Mouse (Mus musculus) intestine, postnatal 0 days (tissue): ENCODE results near the gene 4931422A03Rik. TPM values are rescaled to one million over a fixed set of nuclear protein-coding genes. Genes with fewer than 3 reads are reported as not detected.

Source experiments
- ATAC-seq: fragments of 200-750 bp; cut with Nextera tagmentation; 2 replicates; pipeline ENCODE4 v1.8.0; 2017; ENCODE audit warnings: mild to moderate bottlenecking, moderate TSS enrichment, moderate library complexity
- H3K27ac ChIP-seq: fragments of 300-500 bp; sonication (generic); 2 replicates; pipeline ENCODE4 v1.5.1; 2014; ENCODE audit warnings: mild to moderate bottlenecking, low read depth, low read length, moderate library complexity
- H3K27me3 ChIP-seq: fragments of 300-500 bp; sonication (generic); replicated peaks from 2 replicates; pipeline ENCODE4 v1.6.1; 2014; ENCODE audit warnings: low read length, mixed read lengths; ENCODE audit not compliant: control insufficient read depth, insufficient read depth
- H3K36me3 ChIP-seq: fragments of 300-500 bp; sonication (generic); 2 replicates; pipeline ENCODE4 v1.6.1; 2014; ENCODE audit warnings: mild to moderate bottlenecking, moderate library complexity; ENCODE audit not compliant: control insufficient read depth, insufficient read depth
- H3K4me1 ChIP-seq: fragments of 300-500 bp; sonication (generic); replicated peaks from 2 replicates; pipeline ENCODE4 v1.6.1; 2014; ENCODE audit warnings: antibody characterized with exemption, low read length, mixed read lengths; ENCODE audit not compliant: control insufficient read depth, insufficient read depth
- H3K4me2 ChIP-seq: fragments of 300-500 bp; sonication (generic); replicated peaks from 2 replicates; pipeline ENCODE4 v1.6.1; 2014; ENCODE audit warnings: low read depth, mild to moderate bottlenecking, moderate library complexity
- H3K4me3 ChIP-seq: fragments of 300-500 bp; sonication (generic); 2 replicates; pipeline ENCODE4 v1.5.1; 2014; ENCODE audit warnings: low read depth, low read length
- H3K9ac ChIP-seq: fragments of 300-500 bp; sonication (generic); 2 replicates; pipeline ENCODE4 v1.6.1; 2014; ENCODE audit warnings: mild to moderate bottlenecking, low read depth, low read length
- H3K9me3 ChIP-seq: fragments of 300-500 bp; sonication (generic); 2 replicates; pipeline ENCODE4 v1.6.1; 2016; ENCODE audit warnings: mixed run types; ENCODE audit not compliant: control insufficient read depth
- CTCF ChIP-seq: sonication (generic); IDR thresholded peaks from 2 replicates; pipeline ENCODE4 v1.5.1; 2016; ENCODE audit warnings: low read depth, mild to moderate bottlenecking, control low read depth, antibody characterized with exemption, moderate library complexity
- WGBS: fragments of 180-500 bp; shearing (Covaris S2); extraction: QIAGEN DNeasy Blood & Tissue Kit; methylation state at CpG from one replicate; pipeline ENCODE4 v1.1.7; 2014; 5-methylcytosine and 5-hydroxymethylcytosine counted together
- polyA plus RNA-seq: library from polyadenylated mRNA; unstranded; fragments of >200 nt; fragmentation: Nextera tagmentation; extraction: Ambion mirVana; gene quantifications from 2 replicates; pipeline ENCODE4 v1.2.1, GENCODE M21; 2015

4931422A03Rik gene
- polyA plus RNA-seq, 1 experiment from 2014 or later = 0.83 TPM

DNA sequence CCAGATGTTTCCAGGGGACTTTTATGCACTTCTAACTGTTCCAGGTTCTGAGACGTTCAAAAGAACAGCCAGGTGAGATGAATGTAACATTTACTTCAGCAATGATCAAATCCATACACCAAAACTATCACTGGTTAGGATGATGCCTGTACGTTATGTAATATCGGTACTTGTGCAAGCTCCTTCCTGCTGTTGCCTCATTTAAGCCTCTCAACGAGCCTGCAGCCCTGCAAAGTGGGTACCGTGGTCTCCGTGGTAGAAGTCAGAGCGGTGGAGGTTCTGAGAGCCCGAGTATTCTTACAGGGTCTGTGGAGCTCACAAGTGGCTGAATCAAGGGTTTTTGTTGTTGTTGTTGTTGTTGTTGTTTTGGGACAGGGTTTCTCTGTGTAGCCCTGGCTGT is 81.3 kb downstream of the 4931422A03Rik start:
- H3K9me3 ChIP-seq = no peaks in the 10 kb centered on the region
- H3K4me1 ChIP-seq = no peaks in the 10 kb centered on the region
- no peak overlapping the region for H3K4me2 ChIP-seq
- WGBS = 79% methylated on average over 8 of the region's 8 CpGs
- H3K4me3 ChIP-seq = no peak overlapping the region
- H3K27ac ChIP-seq = no peak overlapping the region
- no peaks in the 10 kb centered on the region for H3K36me3 ChIP-seq
- no peak for ATAC-seq
- no peak for TF ChIP-seq CTCF
- no peaks in the 10 kb centered on the region for H3K27me3 ChIP-seq
- no peak overlapping the region for H3K9ac ChIP-seq

DNA sequence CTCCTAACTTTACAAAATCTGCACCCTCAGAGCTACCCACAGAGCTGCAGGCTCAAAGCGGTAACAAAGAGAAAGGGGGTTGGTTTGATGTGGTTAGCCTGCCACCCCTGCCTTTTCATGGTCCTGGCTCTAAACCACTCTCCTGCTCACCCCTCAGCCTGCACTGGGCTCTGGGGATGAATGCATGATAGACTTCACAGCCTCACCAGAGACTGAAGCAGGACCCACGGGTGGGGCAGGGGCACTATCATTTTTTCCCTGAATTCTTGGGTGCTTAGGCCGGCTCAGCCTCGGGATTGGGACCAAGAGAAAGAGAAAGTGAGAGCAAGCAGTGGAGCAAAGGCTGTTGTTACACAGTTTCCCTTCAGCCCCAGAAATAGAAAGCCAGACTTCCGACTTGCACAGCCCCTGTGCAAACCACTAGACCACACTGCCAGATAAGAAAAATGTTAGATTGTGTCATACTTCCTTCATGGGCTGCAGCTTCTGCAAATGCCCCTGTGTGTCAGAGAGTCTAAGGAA is 82.5 kb downstream of the 4931422A03Rik start:
- WGBS = 60% methylated on average over 5 of the region's 5 CpGs
- H3K4me1 ChIP-seq = no peaks in the 10 kb centered on the region
- H3K36me3 ChIP-seq = no peaks in the 10 kb centered on the region
- H3K4me2 ChIP-seq = no peak overlapping the region
- no peak overlapping the region for H3K9ac ChIP-seq
- ATAC-seq = no peak
- TF ChIP-seq CTCF = no peak
- H3K27me3 ChIP-seq = no peaks in the 10 kb centered on the region
- no peak overlapping the region for H3K4me3 ChIP-seq
- no peak overlapping the region for H3K27ac ChIP-seq
- H3K9me3 ChIP-seq = no peaks in the 10 kb centered on the region

DNA sequence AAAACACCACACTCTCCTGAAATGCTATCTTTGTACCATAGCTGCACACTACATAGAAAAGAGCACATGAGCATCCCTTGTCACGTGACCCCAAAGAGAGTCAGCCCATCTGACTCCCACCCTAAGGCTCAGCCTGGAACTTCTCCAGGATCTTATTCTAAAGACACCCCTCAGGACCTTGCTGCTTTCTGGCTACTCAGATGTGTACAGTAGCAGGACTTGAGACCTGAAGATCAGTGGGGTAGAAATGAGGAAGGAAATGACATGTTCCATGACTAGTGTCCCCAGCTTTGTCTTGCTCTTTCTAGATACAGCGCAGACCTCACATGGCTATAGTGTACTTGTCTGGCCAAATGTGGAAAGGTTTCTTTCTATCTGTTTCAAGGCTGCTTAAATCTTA is 83.3 kb downstream of the 4931422A03Rik start:
- Histone ChIP-seq H3K36me3 (no peaks in the 10 kb centered on the region), H3K9me3 (no peaks in the 10 kb centered on the region), H3K27ac (no peak overlapping the region), H3K27me3 (no peaks in the 10 kb centered on the region), H3K4me1 (no peaks in the 10 kb centered on the region), H3K4me2 (no peak overlapping the region), H3K9ac (no peak overlapping the region), H3K4me3 (no peak overlapping the region)
- no peak for TF ChIP-seq CTCF
- no peak for ATAC-seq
- 88% methylated on average over 2 of the region's 2 CpGs for WGBS

DNA sequence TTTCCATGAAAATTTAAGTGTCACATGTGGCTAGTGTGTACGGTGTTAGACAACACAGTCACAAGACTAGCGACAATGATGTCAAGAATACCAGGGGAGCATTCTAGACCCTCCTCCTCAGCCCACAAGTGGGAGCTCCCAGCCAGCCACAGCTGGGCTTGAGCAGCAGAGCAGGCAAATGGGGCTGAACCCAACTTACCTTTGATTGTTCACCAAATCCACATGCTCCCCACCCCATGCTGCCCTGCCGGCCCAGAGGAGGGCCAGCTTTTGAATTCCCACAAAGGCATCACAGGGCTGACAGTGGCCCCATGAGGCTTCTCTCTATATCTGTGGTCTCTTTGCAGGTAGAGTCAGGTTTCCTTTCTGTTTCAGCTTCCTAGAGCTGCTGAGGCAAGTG is 87.1 kb downstream of the 4931422A03Rik start:
- TF ChIP-seq CTCF = no peak
- Histone ChIP-seq H3K4me3 (no peak overlapping the region), H3K27ac (no peak overlapping the region), H3K36me3 (no peaks in the 10 kb centered on the region), H3K9ac (no peak overlapping the region), H3K27me3 (no peaks in the 10 kb centered on the region), H3K4me2 (no peak overlapping the region), H3K4me1 (no peaks in the 10 kb centered on the region), H3K9me3 (no peaks in the 10 kb centered on the region)
- ATAC-seq = no peak
- 74% methylated on average over 3 of the region's 3 CpGs for WGBS

DNA sequence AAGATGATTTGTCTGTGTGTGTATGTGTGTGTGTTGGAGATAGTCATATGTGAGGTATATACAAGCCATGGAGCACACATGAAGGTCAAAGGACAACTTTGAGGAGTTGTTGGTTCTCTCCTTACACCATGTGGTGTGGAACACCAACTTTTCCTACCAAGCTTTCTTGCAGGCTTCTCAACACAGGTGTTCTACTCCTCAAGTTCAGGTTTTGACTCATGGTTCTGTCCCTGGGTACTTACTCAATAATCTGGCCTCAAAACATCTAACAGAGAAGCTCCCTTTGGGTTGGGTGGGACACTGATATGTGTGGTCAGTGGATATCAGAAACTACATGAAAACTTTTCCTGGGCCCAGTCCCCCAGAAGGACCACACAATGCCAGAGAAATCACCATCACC is 89.2 kb downstream of the 4931422A03Rik start:
- TF ChIP-seq CTCF = no peak
- H3K9me3 ChIP-seq = no peaks in the 10 kb centered on the region
- no peaks in the 10 kb centered on the region for H3K36me3 ChIP-seq
- H3K4me1 ChIP-seq = no peaks in the 10 kb centered on the region
- no peak for ATAC-seq
- no peaks in the 10 kb centered on the region for H3K27me3 ChIP-seq
- H3K27ac ChIP-seq = no peak overlapping the region
- H3K4me3 ChIP-seq = no peak overlapping the region
- no peak overlapping the region for H3K9ac ChIP-seq
- H3K4me2 ChIP-seq = no peak overlapping the region

DNA sequence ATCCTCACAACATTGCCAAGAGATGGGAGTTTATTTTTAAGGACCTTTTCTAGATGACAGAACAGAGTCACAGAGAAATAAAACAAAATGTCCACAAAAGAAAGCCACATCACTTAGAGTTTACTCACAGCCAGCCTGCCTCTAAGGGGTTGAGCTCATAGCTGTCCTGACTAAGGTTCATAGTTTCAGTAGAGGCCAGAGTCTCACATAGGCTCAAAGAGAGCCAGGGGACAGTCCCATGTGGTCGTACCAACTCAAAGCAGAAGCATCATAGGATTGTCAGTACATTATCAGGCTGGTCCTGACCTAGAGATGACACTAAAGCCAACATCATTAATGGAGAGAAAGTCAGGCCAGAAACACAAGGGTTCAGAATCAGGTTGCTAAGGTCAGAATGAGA is 89.6 kb downstream of the 4931422A03Rik start:
- no peaks in the 10 kb centered on the region for H3K27me3 ChIP-seq
- no peaks in the 10 kb centered on the region for H3K36me3 ChIP-seq
- no peak overlapping the region for H3K9ac ChIP-seq
- no peak for TF ChIP-seq CTCF
- H3K4me3 ChIP-seq = no peak overlapping the region
- H3K4me2 ChIP-seq = no peak overlapping the region
- ATAC-seq = no peak
- no peak overlapping the region for H3K27ac ChIP-seq
- 72% methylated on average over 1 of the region's 1 CpGs for WGBS
- no peaks in the 10 kb centered on the region for H3K4me1 ChIP-seq
- no peaks in the 10 kb centered on the region for H3K9me3 ChIP-seq

DNA sequence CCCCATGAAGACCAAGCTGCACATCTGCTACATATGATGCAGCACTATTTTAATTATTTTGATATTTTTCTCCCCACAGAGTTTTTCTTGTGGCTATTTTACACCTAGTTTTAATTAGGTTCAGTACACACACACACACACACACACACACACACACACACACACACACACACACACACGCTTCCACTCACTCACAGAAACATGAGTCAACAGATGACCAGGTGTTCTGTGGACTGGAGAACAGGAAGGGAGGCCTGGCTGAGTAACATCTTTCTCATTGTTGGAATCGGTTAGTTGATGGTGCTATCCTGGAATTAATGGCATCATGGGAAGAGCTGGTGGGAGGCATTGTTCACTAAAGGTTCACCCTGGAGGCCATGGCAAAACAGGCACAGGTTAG is 90.5 kb downstream of the 4931422A03Rik start:
- Histone ChIP-seq H3K36me3 (no peaks in the 10 kb centered on the region), H3K4me1 (no peaks in the 10 kb centered on the region), H3K9ac (no peak overlapping the region), H3K9me3 (no peaks in the 10 kb centered on the region), H3K4me3 (no peak overlapping the region), H3K4me2 (no peak overlapping the region), H3K27ac (no peak overlapping the region), H3K27me3 (no peaks in the 10 kb centered on the region)
- WGBS = 73% methylated on average over 2 of the region's 2 CpGs
- no peak for TF ChIP-seq CTCF
- ATAC-seq = no peak
